Mouse (Mus musculus): ENCODE measurements around the gene Rad51b. TPM values are rescaled to one million over a fixed set of nuclear protein-coding genes. Genes with fewer than 3 reads are reported as not detected.

Rad51b gene
- polyA plus RNA-seq, 1 experiment from 2014 or later = 4.4 TPM

DNA sequence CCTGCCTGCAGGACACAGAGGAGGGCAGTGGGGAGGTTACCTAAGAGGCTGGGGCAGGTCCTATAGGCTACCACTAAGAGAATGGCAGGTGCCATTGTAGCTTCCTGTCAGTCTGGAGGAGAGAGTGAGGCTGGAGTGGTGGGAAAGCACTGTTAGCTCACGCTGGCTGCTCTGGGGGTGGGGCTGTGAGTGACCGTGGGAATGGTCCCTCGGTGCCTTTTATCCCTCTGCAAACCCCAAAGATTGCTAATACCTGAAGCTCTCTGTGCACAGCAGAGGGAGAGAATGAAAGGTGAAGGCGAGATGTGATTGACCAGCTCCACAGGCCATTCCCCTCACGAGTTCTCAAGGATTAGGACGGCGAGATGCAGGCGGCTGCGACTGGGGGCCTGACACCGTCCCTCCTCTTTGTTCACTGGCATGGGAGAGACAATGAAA, 510.3 kb downstream of the Rad51b start:
- H3K4me3 ChIP-seq (ENCODE audit: low read depth, low read length) = no peak overlapping the region
- no peak overlapping the region for H3K9ac ChIP-seq (ENCODE audit: low read depth, low read length)
- no peaks in the 10 kb centered on the region for H3K4me1 ChIP-seq (ENCODE audit: control insufficient read depth, low read depth, low read length)
- no peaks in the 10 kb centered on the region for H3K27me3 ChIP-seq (ENCODE audit: control insufficient read depth, insufficient read depth, low read depth, low read length)
- H3K27ac ChIP-seq (ENCODE audit: low read length) = no peak overlapping the region
- H3K4me2 ChIP-seq (ENCODE audit: low read depth, low read length) = no peak overlapping the region
- ATAC-seq (ENCODE audit: low read depth) = no peak
- H3K9me3 ChIP-seq (replicated peaks; ENCODE audit: control insufficient read depth, low read length) = no peaks in the 10 kb centered on the region
- no peaks in the 10 kb centered on the region for H3K36me3 ChIP-seq (ENCODE audit: control insufficient read depth, insufficient read depth)
- WGBS (ENCODE audit: insufficient replicate concordance) = 49% methylated on average over 10 of the region's 10 CpGs

DNA sequence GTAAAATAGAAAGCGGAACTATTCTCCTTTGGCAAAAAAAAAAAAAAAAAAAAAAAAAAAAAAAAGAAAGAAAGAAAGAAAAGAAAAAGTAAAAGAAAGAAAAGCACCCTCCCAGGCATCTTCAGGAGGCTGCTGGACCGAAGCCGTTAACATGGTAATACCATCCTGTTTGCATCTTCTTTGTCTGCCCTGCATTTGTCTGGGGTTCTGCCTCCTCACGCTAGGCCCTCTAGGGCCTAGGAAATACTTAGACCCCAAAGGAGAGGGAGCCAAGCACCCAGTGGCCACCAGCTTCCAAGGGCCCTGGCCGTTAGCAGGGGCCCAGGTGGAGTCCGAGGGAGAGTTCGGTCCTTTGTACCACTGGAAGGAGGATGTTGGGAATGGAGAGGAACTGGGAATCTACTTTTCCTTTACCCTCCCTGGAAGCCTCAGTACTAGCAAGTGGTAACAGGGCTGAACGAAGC, 510.9 kb downstream of the Rad51b start:
- Histone ChIP-seq H3K27me3 (ENCODE audit: control insufficient read depth, insufficient read depth, low read depth, low read length) (no peaks in the 10 kb centered on the region), H3K4me1 (ENCODE audit: control insufficient read depth, low read depth, low read length) (no peaks in the 10 kb centered on the region), H3K27ac (ENCODE audit: low read length) (no peak overlapping the region), H3K9ac (ENCODE audit: low read depth, low read length) (no peak overlapping the region), H3K4me2 (ENCODE audit: low read depth, low read length) (no peak overlapping the region), H3K4me3 (ENCODE audit: low read depth, low read length) (no peak overlapping the region), H3K9me3 (replicated peaks; ENCODE audit: control insufficient read depth, low read length) (no peaks in the 10 kb centered on the region), H3K36me3 (ENCODE audit: control insufficient read depth, insufficient read depth) (no peaks in the 10 kb centered on the region)
- 74% methylated on average over 8 of the region's 8 CpGs for WGBS (ENCODE audit: insufficient replicate concordance)
- no peak for ATAC-seq (ENCODE audit: low read depth)

GRCm38 (mm10) chr12:79808426-79809398, 511.6 kb downstream of the Rad51b start:
- Histone ChIP-seq H3K27me3 (ENCODE audit: control insufficient read depth, insufficient read depth, low read depth, low read length) (no peaks in the 10 kb centered on the region), H3K4me2 (ENCODE audit: low read depth, low read length) (no peak overlapping the region), H3K4me1 (ENCODE audit: control insufficient read depth, low read depth, low read length) (no peaks in the 10 kb centered on the region), H3K9me3 (replicated peaks; ENCODE audit: control insufficient read depth, low read length) (no peaks in the 10 kb centered on the region), H3K36me3 (ENCODE audit: control insufficient read depth, insufficient read depth) (no peaks in the 10 kb centered on the region), H3K9ac (ENCODE audit: low read depth, low read length) (no peak overlapping the region), H3K27ac (ENCODE audit: low read length) (no peak overlapping the region), H3K4me3 (ENCODE audit: low read depth, low read length) (no peak overlapping the region)
- no peak for ATAC-seq (ENCODE audit: low read depth)
- 81% methylated on average over 18 of the region's 18 CpGs for WGBS (ENCODE audit: insufficient replicate concordance)

DNA sequence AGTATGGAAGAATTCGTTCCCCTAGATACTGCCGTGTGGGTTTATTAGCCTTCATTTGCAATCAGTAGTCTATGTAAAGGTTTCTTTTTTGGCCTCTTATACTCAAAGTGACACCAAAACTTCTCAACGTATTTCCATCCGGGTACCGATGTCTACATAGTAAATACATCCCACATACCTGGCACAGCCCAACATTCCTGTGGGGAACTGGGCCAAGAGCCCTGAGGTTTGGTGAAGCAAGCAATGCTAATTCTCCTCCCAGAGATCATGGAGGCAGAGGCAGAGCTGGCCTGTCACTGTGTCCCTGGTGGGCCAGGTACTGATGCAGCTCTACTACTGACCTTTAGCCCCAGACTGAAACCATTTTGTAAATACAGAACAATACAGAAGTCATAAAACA, 512.4 kb downstream of the Rad51b start:
- Histone ChIP-seq H3K36me3 (ENCODE audit: control insufficient read depth, insufficient read depth) (no peaks in the 10 kb centered on the region), H3K4me1 (ENCODE audit: control insufficient read depth, low read depth, low read length) (no peaks in the 10 kb centered on the region), H3K4me3 (ENCODE audit: low read depth, low read length) (no peak overlapping the region), H3K9ac (ENCODE audit: low read depth, low read length) (no peak overlapping the region), H3K27me3 (ENCODE audit: control insufficient read depth, insufficient read depth, low read depth, low read length) (no peaks in the 10 kb centered on the region), H3K4me2 (ENCODE audit: low read depth, low read length) (no peak overlapping the region), H3K27ac (ENCODE audit: low read length) (no peak overlapping the region), H3K9me3 (replicated peaks; ENCODE audit: control insufficient read depth, low read length) (no peaks in the 10 kb centered on the region)
- ATAC-seq (ENCODE audit: low read depth) = no peak
- WGBS (ENCODE audit: insufficient replicate concordance) = 80% methylated on average over 5 of the region's 5 CpGs

GRCm38 (mm10) chr12:79812422-79812821, 515.3 kb downstream of the Rad51b start:
- no peaks in the 10 kb centered on the region for H3K9me3 ChIP-seq (replicated peaks; ENCODE audit: control insufficient read depth, low read length)
- no peak overlapping the region for H3K27ac ChIP-seq (ENCODE audit: low read length)
- H3K4me3 ChIP-seq (ENCODE audit: low read depth, low read length) = no peak overlapping the region
- no peak overlapping the region for H3K4me2 ChIP-seq (ENCODE audit: low read depth, low read length)
- ATAC-seq (ENCODE audit: low read depth) = no peak
- no peak overlapping the region for H3K9ac ChIP-seq (ENCODE audit: low read depth, low read length)
- no peaks in the 10 kb centered on the region for H3K27me3 ChIP-seq (ENCODE audit: control insufficient read depth, insufficient read depth, low read depth, low read length)
- WGBS (ENCODE audit: insufficient replicate concordance) = 69% methylated on average over 8 of the region's 8 CpGs
- no peaks in the 10 kb centered on the region for H3K36me3 ChIP-seq (ENCODE audit: control insufficient read depth, insufficient read depth)
- H3K4me1 ChIP-seq (ENCODE audit: control insufficient read depth, low read depth, low read length) = no peaks in the 10 kb centered on the region

DNA sequence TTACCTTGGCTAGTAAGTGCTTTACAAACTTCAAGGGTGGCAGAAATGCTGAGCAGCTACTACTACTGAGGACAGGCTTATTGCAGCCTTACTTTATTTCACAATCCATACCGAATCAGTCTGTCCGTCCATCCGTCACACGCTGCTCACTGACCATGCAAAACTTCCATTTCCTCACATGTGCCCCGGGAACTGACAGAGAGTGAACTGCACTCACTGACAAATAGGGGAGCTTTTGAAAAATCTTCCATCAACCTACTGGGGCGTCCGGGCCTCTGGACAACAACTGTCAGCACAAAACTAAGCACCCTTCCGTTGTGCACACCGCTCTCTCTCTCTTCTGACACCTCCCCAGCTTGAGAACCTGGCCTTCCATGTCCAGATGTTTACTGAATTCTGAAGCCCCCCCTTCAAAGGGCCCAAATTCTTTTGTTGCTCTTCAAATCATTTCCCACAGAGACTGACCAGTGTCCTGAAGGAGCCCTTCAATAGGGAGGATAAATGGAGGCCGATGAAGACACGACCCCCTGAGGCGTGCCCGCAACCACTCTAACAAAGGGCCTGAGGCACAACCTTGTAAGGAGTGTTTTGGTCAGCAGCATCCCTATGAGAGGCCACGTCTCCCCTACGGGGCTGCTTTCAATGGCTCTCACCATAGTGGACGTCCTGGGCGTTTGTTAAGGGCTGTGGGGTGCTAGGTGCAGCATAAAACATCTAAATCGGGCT, 515.9 kb downstream of the Rad51b start:
- Histone ChIP-seq H3K4me3 (ENCODE audit: low read depth, low read length) (no peak overlapping the region), H3K4me1 (ENCODE audit: control insufficient read depth, low read depth, low read length) (no peaks in the 10 kb centered on the region), H3K36me3 (ENCODE audit: control insufficient read depth, insufficient read depth) (no peaks in the 10 kb centered on the region), H3K4me2 (ENCODE audit: low read depth, low read length) (no peak overlapping the region), H3K27ac (ENCODE audit: low read length) (no peak overlapping the region), H3K9me3 (replicated peaks; ENCODE audit: control insufficient read depth, low read length) (no peaks in the 10 kb centered on the region), H3K27me3 (ENCODE audit: control insufficient read depth, insufficient read depth, low read depth, low read length) (no peaks in the 10 kb centered on the region), H3K9ac (ENCODE audit: low read depth, low read length) (no peak overlapping the region)
- WGBS (ENCODE audit: insufficient replicate concordance) = 74% methylated on average over 18 of the region's 18 CpGs
- no peak for ATAC-seq (ENCODE audit: low read depth)

- H3K4me1 ChIP-seq (ENCODE audit: control insufficient read depth, low read depth, low read length) = no peaks in the 10 kb centered on the region
- WGBS (ENCODE audit: insufficient replicate concordance) = 74% methylated on average over 8 of the region's 8 CpGs
- no peak overlapping the region for H3K27ac ChIP-seq (ENCODE audit: low read length)
Measured at GRCm38 (mm10) chr12:79813566-79814305, 516.7 kb downstream of the Rad51b start.

DNA sequence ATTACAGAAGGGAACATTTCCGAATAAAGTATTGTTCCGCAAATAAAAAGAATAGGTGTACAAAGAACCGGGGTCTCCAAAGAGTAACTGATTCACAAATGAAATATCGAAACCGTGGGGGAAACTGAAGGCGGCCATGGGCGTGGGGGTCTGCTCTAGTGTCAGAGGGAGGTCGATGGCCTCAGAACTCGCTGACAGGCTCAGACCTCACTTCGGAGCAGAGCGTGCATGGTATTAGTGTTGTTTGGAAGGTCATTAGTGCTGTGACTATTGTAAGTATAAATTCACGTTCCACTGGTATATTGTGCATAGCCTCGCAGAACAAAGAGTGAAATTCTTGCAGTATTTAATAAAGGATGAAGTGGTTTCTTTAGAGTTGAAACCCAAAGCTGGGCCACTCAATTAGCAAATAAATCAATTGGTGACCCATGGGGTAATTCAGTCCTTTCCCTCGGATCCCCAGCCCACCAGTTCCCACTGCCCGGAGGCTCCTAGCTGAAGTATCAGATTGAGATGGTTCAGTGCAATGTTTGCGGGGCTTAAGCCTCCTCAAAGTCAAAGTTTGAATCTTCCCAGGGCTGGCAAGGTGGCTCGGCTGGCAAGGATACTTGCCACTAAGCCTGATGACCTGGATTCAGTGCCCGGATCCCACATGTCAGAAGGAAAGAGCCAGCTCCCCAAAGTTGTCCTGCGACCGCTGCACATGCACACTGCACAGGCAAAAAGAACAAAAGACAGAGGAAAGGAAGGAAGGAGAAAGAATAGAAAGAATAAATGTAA, 517.4 kb downstream of the Rad51b start:
- WGBS (ENCODE audit: insufficient replicate concordance) = 79% methylated on average over 20 of the region's 20 CpGs
- Histone ChIP-seq H3K4me2 (ENCODE audit: low read depth, low read length) (no peak overlapping the region), H3K27ac (ENCODE audit: low read length) (no peak overlapping the region), H3K4me3 (ENCODE audit: low read depth, low read length) (no peak overlapping the region), H3K9me3 (replicated peaks; ENCODE audit: control insufficient read depth, low read length) (no peaks in the 10 kb centered on the region), H3K27me3 (ENCODE audit: control insufficient read depth, insufficient read depth, low read depth, low read length) (no peaks in the 10 kb centered on the region), H3K9ac (ENCODE audit: low read depth, low read length) (no peak overlapping the region), H3K4me1 (ENCODE audit: control insufficient read depth, low read depth, low read length) (no peaks in the 10 kb centered on the region), H3K36me3 (ENCODE audit: control insufficient read depth, insufficient read depth) (no peaks in the 10 kb centered on the region)
- ATAC-seq (ENCODE audit: low read depth) = no peak

More at GRCm38 (mm10) chr12:79813566-79814305, 516.7 kb downstream of the Rad51b start:
- H3K36me3 ChIP-seq (ENCODE audit: control insufficient read depth, insufficient read depth) = no peaks in the 10 kb centered on the region
- no peak for ATAC-seq (ENCODE audit: low read depth)
- no peaks in the 10 kb centered on the region for H3K27me3 ChIP-seq (ENCODE audit: control insufficient read depth, insufficient read depth, low read depth, low read length)
- H3K9ac ChIP-seq (ENCODE audit: low read depth, low read length) = no peak overlapping the region
- no peak overlapping the region for H3K4me3 ChIP-seq (ENCODE audit: low read depth, low read length)
- no peak overlapping the region for H3K4me2 ChIP-seq (ENCODE audit: low read depth, low read length)
- H3K9me3 ChIP-seq (replicated peaks; ENCODE audit: control insufficient read depth, low read length) = no peaks in the 10 kb centered on the region
